Mouse (Mus musculus) B cell, adult 67 days (primary cell): ENCODE data around the gene Abca8b. TPM values are rescaled to one million over a fixed set of nuclear protein-coding genes. Genes with fewer than 3 reads are reported as not detected.

Source experiments
- total RNA-seq, 2 experiments: library from RNA; stranded (reverse); gene quantifications; 4 replicates each; pipeline ENCODE4 v1.2.4; 2023

Abca8b gene
- under 1 TPM; 0.15 to 0.33 TPM for total RNA-seq

DNA sequence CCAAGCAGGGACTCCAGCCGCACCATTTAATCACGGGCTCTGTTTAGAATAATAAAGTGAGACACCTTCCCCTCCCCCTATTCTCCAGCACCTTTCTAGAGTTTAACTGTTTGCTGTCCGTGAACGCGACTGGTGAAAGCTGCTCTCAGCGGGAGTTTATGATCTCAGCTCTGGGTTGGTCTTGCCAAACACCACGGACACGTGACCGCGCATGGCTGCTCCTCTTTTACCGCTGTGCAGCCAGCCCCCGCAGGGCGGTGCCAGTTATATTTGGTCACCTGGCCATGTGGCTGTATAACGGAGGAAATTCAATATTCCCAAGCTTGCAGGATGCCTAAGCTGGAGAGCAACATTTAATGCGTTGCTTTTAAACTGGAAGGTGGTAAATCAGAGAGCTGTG, at the start of gene Abca8b:
Gene Abca8b (minus strand): TSS at position 222 of the 400 bp plus-strand sequence.

Other genes starting within 250 kb of the Abca8b start
- gene 1700012B07Rik, start 167.8 kb downstream of the Abca8b start, total RNA-seq: not detected
- not detected for gene Abca8a, start 100.1 kb upstream of the Abca8b start, total RNA-seq
- under 1 TPM in 1 of 2 experiments, not detected in 1; 0.23 TPM for gene Abca9, start 172.4 kb upstream of the Abca8b start, total RNA-seq